Mouse (Mus musculus): ENCODE results near the gene Plin5. TPM values are rescaled to one million over a fixed set of nuclear protein-coding genes. Genes with fewer than 3 reads are reported as not detected.
"Not testable (repeated sequence)": the region's sequence is repeated elsewhere in the genome, so short reads cannot be mapped to it uniquely, and the experiment has no call there.

Gene Plin5
- polyA plus RNA-seq, 2 experiments, result 0.10 TPM; not detected in 1

DNA sequence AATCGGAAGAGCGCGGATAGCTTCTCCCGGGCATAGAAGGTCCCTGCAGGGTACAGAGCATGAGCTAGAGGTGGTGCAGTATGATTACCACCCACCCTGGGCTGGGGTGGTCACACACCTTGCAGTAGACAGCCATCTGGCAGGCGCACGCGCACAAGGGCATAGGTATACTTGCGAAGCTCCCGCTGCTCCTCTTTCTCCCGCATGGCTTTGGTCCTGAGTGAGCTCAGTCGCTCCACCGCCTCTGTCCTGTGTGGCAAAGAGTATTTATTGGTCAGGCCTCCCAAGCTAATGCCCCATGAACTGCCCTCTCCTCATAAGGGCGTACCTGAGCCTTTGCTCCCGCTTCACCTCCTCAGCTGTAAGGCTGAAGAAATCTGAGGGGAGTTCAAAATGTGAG is 48.3 kb downstream of the Plin5 start:
- no peaks in the 10 kb centered on the region for H3K27me3 ChIP-seq (ENCODE audit: control insufficient read depth, insufficient read depth, low read length)
- ATAC-seq (ENCODE audit: low FRiP score, low read depth) (no peak), DNase-seq (ENCODE audit: low spot score) (no peak)
- no peak overlapping the region for H3K27ac ChIP-seq (replicated peaks; ENCODE audit: low read depth, low read length)
- H3K4me1 ChIP-seq (ENCODE audit: control insufficient read depth, insufficient read depth, low read length), result peaks cover 4% of the 10 kb centered on the region; the same call in 1 of the 2 replicates
- no peak for TF ChIP-seq POLR2A (IDR thresholded peaks at IDR 0.05; ENCODE audit: borderline replicate concordance, extremely low read depth, insufficient read depth, insufficient read length)
- H3K4me3 ChIP-seq (replicated peaks; ENCODE audit: low read length), result no peak overlapping the region
- H3K4me2 ChIP-seq (replicated peaks; ENCODE audit: low read depth, low read length, severe bottlenecking), result no peak overlapping the region
- 91% methylated on average over 14 of the region's 14 CpGs for WGBS
- H3K36me3 ChIP-seq (ENCODE audit: control insufficient read depth, insufficient read depth, low read length), result peaks cover 90% of the 10 kb centered on the region
- H3K9me3 ChIP-seq (ENCODE audit: control insufficient read depth, low read length), result no peaks in the 10 kb centered on the region
- no peak overlapping the region for H3K9ac ChIP-seq (ENCODE audit: low read depth, low read length, severe bottlenecking)

GRCm38 (mm10) chr17:56066451-56066850 is 50.9 kb downstream of the Plin5 start:
- peaks cover 99% of the 10 kb centered on the region for H3K36me3 ChIP-seq (ENCODE audit: control insufficient read depth, insufficient read depth, low read length)
- H3K4me1 ChIP-seq (ENCODE audit: control insufficient read depth, insufficient read depth, low read length), result no peaks in the 10 kb centered on the region
- H3K9ac ChIP-seq (ENCODE audit: low read depth, low read length, severe bottlenecking), result no peak overlapping the region
- no peaks in the 10 kb centered on the region for H3K27me3 ChIP-seq (ENCODE audit: control insufficient read depth, insufficient read depth, low read length)
- no peak for TF ChIP-seq POLR2A (IDR thresholded peaks at IDR 0.05; ENCODE audit: borderline replicate concordance, extremely low read depth, insufficient read depth, insufficient read length)
- DNase-seq (ENCODE audit: low spot score) (no peak), ATAC-seq (ENCODE audit: low FRiP score, low read depth) (no peak)
- H3K9me3 ChIP-seq (ENCODE audit: control insufficient read depth, low read length), result no peaks in the 10 kb centered on the region
- no peak overlapping the region for H3K4me3 ChIP-seq (replicated peaks; ENCODE audit: low read length)
- no peak overlapping the region for H3K4me2 ChIP-seq (replicated peaks; ENCODE audit: low read depth, low read length, severe bottlenecking)
- H3K27ac ChIP-seq (replicated peaks; ENCODE audit: low read depth, low read length), result no peak overlapping the region

GRCm38 (mm10) chr17:56065715-56066114 is 51.7 kb downstream of the Plin5 start:
- H3K9me3 ChIP-seq (ENCODE audit: control insufficient read depth, low read length); DNase-seq (ENCODE audit: low spot score); H3K27me3 ChIP-seq (ENCODE audit: control insufficient read depth, insufficient read depth, low read length); H3K9ac ChIP-seq (ENCODE audit: low read depth, low read length, severe bottlenecking); H3K4me2 ChIP-seq (replicated peaks; ENCODE audit: low read depth, low read length, severe bottlenecking); H3K4me3 ChIP-seq (replicated peaks; ENCODE audit: low read length); H3K27ac ChIP-seq (replicated peaks; ENCODE audit: low read depth, low read length); ATAC-seq (ENCODE audit: low FRiP score, low read depth); H3K4me1 ChIP-seq (ENCODE audit: control insufficient read depth, insufficient read depth, low read length): not testable (repeated sequence)
- WGBS, result 82% methylated on average over 6 of the region's 6 CpGs
- peaks cover 99% of the 10 kb centered on the region for H3K36me3 ChIP-seq (ENCODE audit: control insufficient read depth, insufficient read depth, low read length)

DNA sequence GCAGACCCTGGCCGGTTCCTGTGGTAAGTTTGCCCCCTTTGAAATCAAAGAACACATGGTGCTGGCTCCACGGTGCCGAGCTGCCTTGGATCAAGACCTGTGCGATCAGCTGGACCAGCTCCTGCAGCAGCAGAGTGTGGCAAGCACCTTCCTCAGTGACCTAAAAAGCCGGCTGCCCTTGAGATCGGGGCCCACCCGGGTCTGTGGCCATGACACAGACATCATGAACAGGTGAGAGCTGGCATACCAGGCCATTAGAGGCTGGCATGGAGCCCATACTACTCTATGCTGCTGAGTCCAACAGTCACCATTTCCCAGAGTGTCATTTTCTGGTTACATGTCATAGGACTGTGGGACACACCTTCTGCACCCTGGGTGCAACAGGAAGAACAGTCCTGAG is 55.3 kb downstream of the Plin5 start:
- DNase-seq (ENCODE audit: low spot score) (no peak), ATAC-seq (ENCODE audit: low FRiP score, low read depth) (no peak)
- H3K36me3 ChIP-seq (ENCODE audit: control insufficient read depth, insufficient read depth, low read length), result peaks cover 96% of the 10 kb centered on the region
- H3K4me1 ChIP-seq (ENCODE audit: control insufficient read depth, insufficient read depth, low read length), result no peaks in the 10 kb centered on the region
- no peak overlapping the region for H3K9ac ChIP-seq (ENCODE audit: low read depth, low read length, severe bottlenecking)
- H3K27me3 ChIP-seq (ENCODE audit: control insufficient read depth, insufficient read depth, low read length), result no peaks in the 10 kb centered on the region
- no peak overlapping the region for H3K4me2 ChIP-seq (replicated peaks; ENCODE audit: low read depth, low read length, severe bottlenecking)
- no peak overlapping the region for H3K27ac ChIP-seq (replicated peaks; ENCODE audit: low read depth, low read length)
- TF ChIP-seq POLR2A (IDR thresholded peaks at IDR 0.05; ENCODE audit: borderline replicate concordance, extremely low read depth, insufficient read depth, insufficient read length), result no peak
- no peak overlapping the region for H3K4me3 ChIP-seq (replicated peaks; ENCODE audit: low read length)
- H3K9me3 ChIP-seq (ENCODE audit: control insufficient read depth, low read length), result no peaks in the 10 kb centered on the region
- WGBS, result 93% methylated on average over 7 of the region's 7 CpGs

Other genes starting within 250 kb of the Plin5 start
- 2.1 and 3.5 TPM in 2 replicates for gene Zfp119a, start 238.7 kb downstream of the Plin5 start, polyA plus RNA-seq (2012; rRNA removed)
- 10.3 and 11.4 TPM in 2 replicates for gene Zfp119a, start 238.7 kb downstream of the Plin5 start, polyA plus RNA-seq (2014; fragmentation: Nextera tagmentation; extraction: Ambion mirVana)
- 5.3 and 7.6 TPM in 2 replicates for gene Zfp959, start 225.5 kb downstream of the Plin5 start, polyA plus RNA-seq (2012; rRNA removed)
- 11.1 and 12.1 TPM in 2 replicates for gene Zfp959, start 225.5 kb downstream of the Plin5 start, polyA plus RNA-seq (2014; fragmentation: Nextera tagmentation; extraction: Ambion mirVana)
- gene Zfp119b, start 168.1 kb downstream of the Plin5 start, polyA plus RNA-seq (2012; rRNA removed), result 1.9 and 3.5 TPM in 2 replicates
- 7.1 and 8.3 TPM in 2 replicates for gene Zfp119b, start 168.1 kb downstream of the Plin5 start, polyA plus RNA-seq (2014; fragmentation: Nextera tagmentation; extraction: Ambion mirVana)
- 2.3 and 2.8 TPM in 2 replicates for gene Ebi3, start 165.0 kb downstream of the Plin5 start, polyA plus RNA-seq (2012; rRNA removed)
- gene Ebi3, start 165.0 kb downstream of the Plin5 start, polyA plus RNA-seq (2014; fragmentation: Nextera tagmentation; extraction: Ambion mirVana), result 1.7 and 2.2 TPM in 2 replicates
- 9.3 and 13.3 TPM in 2 replicates for gene Yju2, start 158.5 kb downstream of the Plin5 start, polyA plus RNA-seq (2012; rRNA removed)
- gene Yju2, start 158.5 kb downstream of the Plin5 start, polyA plus RNA-seq (2014; fragmentation: Nextera tagmentation; extraction: Ambion mirVana), result 16.7 and 19.2 TPM in 2 replicates
- 58.0 and 77.5 TPM in 2 replicates for gene Shd, start 147.1 kb downstream of the Plin5 start, polyA plus RNA-seq (2012; rRNA removed)
- 25.8 and 33.7 TPM in 2 replicates for gene Shd, start 147.1 kb downstream of the Plin5 start, polyA plus RNA-seq (2014; fragmentation: Nextera tagmentation; extraction: Ambion mirVana)
- gene Fsd1, start 131.1 kb downstream of the Plin5 start, polyA plus RNA-seq (2012; rRNA removed), result 27.5 and 29.4 TPM in 2 replicates
- 14.2 and 18.7 TPM in 2 replicates for gene Fsd1, start 131.1 kb downstream of the Plin5 start, polyA plus RNA-seq (2014; fragmentation: Nextera tagmentation; extraction: Ambion mirVana)
- gene Stap2, start 112.0 kb downstream of the Plin5 start, polyA plus RNA-seq (2012; rRNA removed), result 14.7 TPM in 2 replicates
- gene Stap2, start 112.0 kb downstream of the Plin5 start, polyA plus RNA-seq (2014; fragmentation: Nextera tagmentation; extraction: Ambion mirVana), result 14.4 and 18.7 TPM in 2 replicates
- 118 and 148 TPM in 2 replicates for gene Mpnd, start 111.9 kb downstream of the Plin5 start, polyA plus RNA-seq (2012; rRNA removed)
- gene Mpnd, start 111.9 kb downstream of the Plin5 start, polyA plus RNA-seq (2014; fragmentation: Nextera tagmentation; extraction: Ambion mirVana), result 101 and 114 TPM in 2 replicates
- 176 and 194 TPM in 2 replicates for gene Sh3gl1, start 81.0 kb downstream of the Plin5 start, polyA plus RNA-seq (2012; rRNA removed)
- 166 and 178 TPM in 2 replicates for gene Sh3gl1, start 81.0 kb downstream of the Plin5 start, polyA plus RNA-seq (2014; fragmentation: Nextera tagmentation; extraction: Ambion mirVana)
- 22.8 and 25.1 TPM in 2 replicates for gene Chaf1a, start 77.2 kb downstream of the Plin5 start, polyA plus RNA-seq (2012; rRNA removed)
- 18.4 and 19.3 TPM in 2 replicates for gene Chaf1a, start 77.2 kb downstream of the Plin5 start, polyA plus RNA-seq (2014; fragmentation: Nextera tagmentation; extraction: Ambion mirVana)
- 61.9 and 82.9 TPM in 2 replicates for gene Ubxn6, start 42.6 kb downstream of the Plin5 start, polyA plus RNA-seq (2012; rRNA removed)
- gene Ubxn6, start 42.6 kb downstream of the Plin5 start, polyA plus RNA-seq (2014; fragmentation: Nextera tagmentation; extraction: Ambion mirVana), result 36.4 and 43.1 TPM in 2 replicates
- gene Hdgfl2, start 38.0 kb downstream of the Plin5 start, polyA plus RNA-seq (2012; rRNA removed), result 82.3 and 118 TPM in 2 replicates
- 84.9 and 104 TPM in 2 replicates for gene Hdgfl2, start 38.0 kb downstream of the Plin5 start, polyA plus RNA-seq (2014; fragmentation: Nextera tagmentation; extraction: Ambion mirVana)
- gene Plin4, start 7.8 kb downstream of the Plin5 start, polyA plus RNA-seq (2012; rRNA removed), result 0.04 and 0.09 TPM in 2 replicates
- gene Plin4, start 7.8 kb downstream of the Plin5 start, polyA plus RNA-seq (2014; fragmentation: Nextera tagmentation; extraction: Ambion mirVana), result 0.07 and 0.11 TPM in 2 replicates
- 0.27 and 0.29 TPM in 2 replicates for gene Lrg1, start 4.4 kb upstream of the Plin5 start, polyA plus RNA-seq (2012; rRNA removed)
- gene Lrg1, start 4.4 kb upstream of the Plin5 start, polyA plus RNA-seq (2014; fragmentation: Nextera tagmentation; extraction: Ambion mirVana), result 0.43 and 0.51 TPM in 2 replicates
- gene Sema6b, start 22.7 kb upstream of the Plin5 start, polyA plus RNA-seq (2012; rRNA removed), result 10.5 and 13.4 TPM in 2 replicates
- 3.1 and 3.8 TPM in 2 replicates for gene Sema6b, start 22.7 kb upstream of the Plin5 start, polyA plus RNA-seq (2014; fragmentation: Nextera tagmentation; extraction: Ambion mirVana)
- 9.3 and 10.3 TPM in 2 replicates for gene Tnfaip8l1, start 44.9 kb upstream of the Plin5 start, polyA plus RNA-seq (2012; rRNA removed)
- gene Tnfaip8l1, start 44.9 kb upstream of the Plin5 start, polyA plus RNA-seq (2014; fragmentation: Nextera tagmentation; extraction: Ambion mirVana), result 11.6 and 11.7 TPM in 2 replicates
- 83.2 and 93.7 TPM in 2 replicates for gene Mydgf, start 66.3 kb upstream of the Plin5 start, polyA plus RNA-seq (2012; rRNA removed)
- gene Mydgf, start 66.3 kb upstream of the Plin5 start, polyA plus RNA-seq (2014; fragmentation: Nextera tagmentation; extraction: Ambion mirVana), result 99.7 and 101 TPM in 2 replicates
- 54.3 and 69.6 TPM in 2 replicates for gene Dpp9, start 101.3 kb upstream of the Plin5 start, polyA plus RNA-seq (2012; rRNA removed)
- 33.9 and 37.7 TPM in 2 replicates for gene Dpp9, start 101.3 kb upstream of the Plin5 start, polyA plus RNA-seq (2014; fragmentation: Nextera tagmentation; extraction: Ambion mirVana)
- 14.5 and 18.4 TPM in 2 replicates for gene Fem1a, start 139.2 kb upstream of the Plin5 start, polyA plus RNA-seq (2012; rRNA removed)
- 16.0 and 17.4 TPM in 2 replicates for gene Fem1a, start 139.2 kb upstream of the Plin5 start, polyA plus RNA-seq (2014; fragmentation: Nextera tagmentation; extraction: Ambion mirVana)
- gene Ticam1, start 159.2 kb upstream of the Plin5 start, polyA plus RNA-seq (2012; rRNA removed), result 12.5 and 16.5 TPM in 2 replicates
- gene Ticam1, start 159.2 kb upstream of the Plin5 start, polyA plus RNA-seq (2014; fragmentation: Nextera tagmentation; extraction: Ambion mirVana), result 8.2 and 8.7 TPM in 2 replicates
- gene Plin3, start 175.3 kb upstream of the Plin5 start, polyA plus RNA-seq (2012; rRNA removed), result 41.0 and 44.1 TPM in 2 replicates
- 90.1 and 90.3 TPM in 2 replicates for gene Plin3, start 175.3 kb upstream of the Plin5 start, polyA plus RNA-seq (2014; fragmentation: Nextera tagmentation; extraction: Ambion mirVana)
- not detected in 2 replicates for gene Arrdc5, start 182.7 kb upstream of the Plin5 start, polyA plus RNA-seq (2012; rRNA removed)
- not detected in 2 replicates for gene Arrdc5, start 182.7 kb upstream of the Plin5 start, polyA plus RNA-seq (2014; fragmentation: Nextera tagmentation; extraction: Ambion mirVana)
- gene Uhrf1, start 185.7 kb upstream of the Plin5 start, polyA plus RNA-seq (2012; rRNA removed), result 105 and 116 TPM in 2 replicates
- gene Uhrf1, start 185.7 kb upstream of the Plin5 start, polyA plus RNA-seq (2014; fragmentation: Nextera tagmentation; extraction: Ambion mirVana), result 89.0 and 93.9 TPM in 2 replicates
- gene Kdm4b, start 208.5 kb upstream of the Plin5 start, polyA plus RNA-seq (2012; rRNA removed), result 36.4 and 47.3 TPM in 2 replicates
- 36.0 and 37.0 TPM in 2 replicates for gene Kdm4b, start 208.5 kb upstream of the Plin5 start, polyA plus RNA-seq (2014; fragmentation: Nextera tagmentation; extraction: Ambion mirVana)